Mouse (Mus musculus) E14TG2a.4 (cell line): ENCODE results near the gene Wdr93.

Experiments used
- CTCF ChIP-seq: conservative IDR thresholded peaks from 2 replicates; pipeline ENCODE4 v1.5.1; 2014; ENCODE audit warnings: low read length
- NANOG ChIP-seq: IDR thresholded peaks from 2 replicates; pipeline ENCODE4 v1.6.1; 2014; ENCODE audit warnings: borderline replicate concordance, low read length, mixed read lengths
- POU5F1 ChIP-seq: IDR thresholded peaks from 2 replicates; pipeline ENCODE4 v1.6.1; 2014; ENCODE audit warnings: low read length, borderline replicate concordance

- TF ChIP-seq CTCF (no peak), POU5F1 (no peak), NANOG (no peak)
Observed at GRCm38 (mm10) chr7:79828341-79828740, 85.4 kb downstream of the Wdr93 start.
